Mouse (Mus musculus): ENCODE results near the gene Il22. TPM values are rescaled to one million over a fixed set of nuclear protein-coding genes. Genes with fewer than 3 reads are reported as not detected.
"Not testable (repeated sequence)": the region's sequence is repeated elsewhere in the genome, so short reads cannot be mapped to it uniquely, and the experiment has no call there.

Il22 gene
- not detected in 2 replicates for polyA plus RNA-seq (2016; fragmentation: Nextera tagmentation; extraction: Ambion mirVana)

GRCm38 (mm10) chr10:118204642-118205041 is at the start of gene Il22:
Il22 (plus strand) TSS chr10:118204942.
- WGBS, result 92% methylated on average over 4 of the region's 4 CpGs
- H3K27ac ChIP-seq, result no peak within 1 kb of the TSS
- H3K4me1 ChIP-seq, result no peaks in the 10 kb centered on the region
- H3K9me3 ChIP-seq (replicated peaks), result no peaks in the 10 kb centered on the region
- H3K27me3 ChIP-seq (ENCODE audit: low read depth, poor library complexity, severe bottlenecking), result no peaks in the 10 kb centered on the region
- DNase-seq (ENCODE audit: low spot score), result no peak
- H3K36me3 ChIP-seq, result no peaks in the 10 kb centered on the region
- H3K4me3 ChIP-seq, result no peak within 1 kb of the TSS

- Histone ChIP-seq H3K36me3 (peaks cover 82% of the 10 kb centered on the region), H3K4me1 (no peaks in the 10 kb centered on the region), H3K27me3 (ENCODE audit: low read depth, poor library complexity, severe bottlenecking) (no peaks in the 10 kb centered on the region), H3K4me3 (no peak overlapping the region), H3K27ac (no peak overlapping the region), H3K9me3 (replicated peaks) (no peaks in the 10 kb centered on the region)
- no peak for DNase-seq (ENCODE audit: low spot score)
Measured at GRCm38 (mm10) chr10:118155932-118156331, 48.8 kb upstream of the Il22 start.

- Histone ChIP-seq H3K9me3 (replicated peaks) (no peaks in the 10 kb centered on the region), H3K27me3 (ENCODE audit: low read depth, poor library complexity, severe bottlenecking) (no peaks in the 10 kb centered on the region), H3K36me3 (peaks cover 92% of the 10 kb centered on the region), H3K27ac (no peak overlapping the region), H3K4me1 (no peaks in the 10 kb centered on the region), H3K4me3 (no peak overlapping the region)
- no peak for DNase-seq (ENCODE audit: low spot score)
- WGBS, result 100% methylated on average over 2 of the region's 2 CpGs
Measured at GRCm38 (mm10) chr10:118161131-118161530, 43.6 kb upstream of the Il22 start.

GRCm38 (mm10) chr10:118169212-118169611 is 35.5 kb upstream of the Il22 start:
- no peak overlapping the region for H3K27ac ChIP-seq
- whole genome bisulfite sequencing, result 78% methylated on average over 12 of the region's 12 CpGs
- H3K27me3 ChIP-seq (ENCODE audit: low read depth, poor library complexity, severe bottlenecking), result no peaks in the 10 kb centered on the region
- H3K4me1 ChIP-seq, result no peaks in the 10 kb centered on the region
- H3K4me3 ChIP-seq, result no peak overlapping the region
- no peak for DNase-seq (ENCODE audit: low spot score)
- H3K9me3 ChIP-seq (replicated peaks), result no peaks in the 10 kb centered on the region
- H3K36me3 ChIP-seq, result peaks cover 55% of the 10 kb centered on the region

- Histone ChIP-seq H3K9me3 (replicated peaks) (no peaks in the 10 kb centered on the region), H3K27ac (no peak overlapping the region), H3K4me1 (no peaks in the 10 kb centered on the region), H3K36me3 (peaks cover 23% of the 10 kb centered on the region), H3K4me3 (no peak overlapping the region), H3K27me3 (ENCODE audit: low read depth, poor library complexity, severe bottlenecking) (no peaks in the 10 kb centered on the region)
- DNase-seq (ENCODE audit: low spot score), result no peak
- 82% methylated on average over 8 of the region's 8 CpGs for WGBS
Measured at GRCm38 (mm10) chr10:118172416-118172815, 32.3 kb upstream of the Il22 start.

- 94% methylated on average over 3 of the region's 3 CpGs for WGBS
- Histone ChIP-seq H3K36me3 (peaks cover 19% of the 10 kb centered on the region), H3K27ac (no peak overlapping the region), H3K9me3 (replicated peaks) (no peaks in the 10 kb centered on the region), H3K27me3 (ENCODE audit: low read depth, poor library complexity, severe bottlenecking) (no peaks in the 10 kb centered on the region), H3K4me3 (no peak overlapping the region), H3K4me1 (no peaks in the 10 kb centered on the region)
- no peak for DNase-seq (ENCODE audit: low spot score)
Measured at GRCm38 (mm10) chr10:118172876-118173275, 31.9 kb upstream of the Il22 start.

- H3K27ac ChIP-seq; H3K9me3 ChIP-seq (replicated peaks); H3K27me3 ChIP-seq (ENCODE audit: low read depth, poor library complexity, severe bottlenecking); DNase-seq (ENCODE audit: low spot score); H3K4me3 ChIP-seq; H3K36me3 ChIP-seq; H3K4me1 ChIP-seq: not testable (repeated sequence)
- 86% methylated on average over 4 of the region's 4 CpGs for WGBS
Measured at GRCm38 (mm10) chr10:118175542-118175941, 29.2 kb upstream of the Il22 start.

- no peak overlapping the region for H3K4me3 ChIP-seq
- no peaks in the 10 kb centered on the region for H3K9me3 ChIP-seq (replicated peaks)
- no peak for DNase-seq (ENCODE audit: low spot score)
- H3K4me1 ChIP-seq, result no peaks in the 10 kb centered on the region
- no peak overlapping the region for H3K27ac ChIP-seq
- H3K27me3 ChIP-seq (ENCODE audit: low read depth, poor library complexity, severe bottlenecking), result no peaks in the 10 kb centered on the region
- WGBS, result 91% methylated on average over 10 of the region's 10 CpGs
- H3K36me3 ChIP-seq, result no peaks in the 10 kb centered on the region
Measured at GRCm38 (mm10) chr10:118178735-118179151, 26.0 kb upstream of the Il22 start.

DNA sequence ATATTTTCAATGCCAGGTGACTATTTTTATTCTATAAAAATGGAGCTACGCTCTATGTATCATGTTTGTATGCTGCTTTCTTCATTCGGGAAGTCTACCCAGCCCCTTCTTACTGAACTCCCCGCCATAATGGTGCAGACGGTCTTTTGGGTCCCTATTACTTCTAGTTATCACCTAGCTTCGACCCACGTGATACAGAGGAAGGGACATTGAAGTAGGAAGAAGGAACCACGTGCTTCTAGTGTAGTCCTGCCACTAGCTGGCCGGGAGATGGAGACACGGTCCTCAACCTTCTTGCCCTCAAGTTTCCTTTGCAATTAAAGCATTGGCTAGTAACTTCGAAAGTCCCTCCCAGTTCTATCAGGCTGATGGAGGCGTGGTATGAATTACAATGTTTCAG is 25.5 kb upstream of the Il22 start:
- H3K27ac ChIP-seq, result no peak overlapping the region
- no peaks in the 10 kb centered on the region for H3K27me3 ChIP-seq (ENCODE audit: low read depth, poor library complexity, severe bottlenecking)
- no peak for DNase-seq (ENCODE audit: low spot score)
- no peak overlapping the region for H3K4me3 ChIP-seq
- H3K4me1 ChIP-seq, result no peaks in the 10 kb centered on the region
- no peaks in the 10 kb centered on the region for H3K9me3 ChIP-seq (replicated peaks)
- no peaks in the 10 kb centered on the region for H3K36me3 ChIP-seq
- WGBS, result 90% methylated on average over 11 of the region's 11 CpGs

DNA sequence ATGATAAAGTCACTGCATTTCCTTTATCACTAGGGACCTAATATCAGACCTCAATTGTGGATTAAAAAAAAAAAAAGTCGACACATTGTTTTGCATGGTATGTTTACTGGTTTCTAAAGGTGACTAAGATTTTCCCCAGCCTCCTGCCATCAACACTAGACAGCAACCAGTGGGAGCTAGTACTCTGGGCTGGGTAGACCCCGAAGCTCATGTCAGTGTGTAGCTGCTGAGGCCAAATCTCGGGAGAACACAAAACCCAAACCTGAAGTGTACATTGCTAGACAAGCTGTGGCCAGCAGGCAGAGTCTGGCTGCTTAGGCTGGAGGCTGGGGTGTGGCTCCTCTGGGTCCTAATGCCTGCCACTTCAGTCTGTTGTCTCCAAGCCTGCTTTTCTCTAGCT is 9.6 kb upstream of the Il22 start:
- not testable (repeated sequence) for H3K4me1 ChIP-seq; H3K27ac ChIP-seq; H3K9me3 ChIP-seq (replicated peaks); DNase-seq (ENCODE audit: low spot score); H3K36me3 ChIP-seq; H3K4me3 ChIP-seq; H3K27me3 ChIP-seq (ENCODE audit: low read depth, poor library complexity, severe bottlenecking)
- WGBS, result 47% methylated on average over 3 of the region's 3 CpGs

DNA sequence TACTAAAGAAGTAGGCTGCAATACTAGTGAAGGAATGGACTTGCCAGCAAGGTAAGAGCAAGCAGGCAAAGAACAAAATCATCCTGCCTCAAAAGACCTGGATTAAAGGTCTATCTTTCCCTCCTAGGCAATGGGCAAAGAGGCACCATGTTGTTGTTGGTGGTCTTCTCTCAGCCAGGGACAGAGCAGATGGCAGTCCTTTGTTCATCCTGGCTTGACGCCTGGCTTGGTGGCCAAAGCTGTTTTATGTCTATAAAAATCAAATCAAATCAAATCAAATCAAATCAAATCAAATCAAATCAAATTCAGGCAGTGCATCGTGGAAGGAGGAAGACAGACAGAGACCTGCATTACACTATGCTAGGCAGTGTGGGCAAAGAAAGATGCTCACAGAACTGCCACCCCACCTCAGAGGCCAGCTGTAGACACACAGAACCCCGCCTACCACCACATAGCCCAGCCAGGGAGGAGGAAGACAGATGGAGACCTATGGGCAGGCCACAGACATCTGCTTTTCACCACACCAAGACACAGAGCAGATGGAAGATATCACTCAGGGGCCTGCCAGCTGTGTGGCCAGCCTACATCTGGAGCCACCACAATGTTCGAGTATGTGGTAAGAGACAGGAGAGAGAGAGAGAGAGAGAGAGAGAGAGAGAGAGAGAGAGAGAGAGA is 11.1 kb downstream of the Il22 start:
- H3K4me1 ChIP-seq; H3K4me3 ChIP-seq; H3K27ac ChIP-seq; H3K36me3 ChIP-seq; DNase-seq (ENCODE audit: low spot score); H3K9me3 ChIP-seq (replicated peaks); H3K27me3 ChIP-seq (ENCODE audit: low read depth, poor library complexity, severe bottlenecking): not testable (repeated sequence)
- WGBS, result 87% methylated on average over 2 of the region's 4 CpGs

DNA sequence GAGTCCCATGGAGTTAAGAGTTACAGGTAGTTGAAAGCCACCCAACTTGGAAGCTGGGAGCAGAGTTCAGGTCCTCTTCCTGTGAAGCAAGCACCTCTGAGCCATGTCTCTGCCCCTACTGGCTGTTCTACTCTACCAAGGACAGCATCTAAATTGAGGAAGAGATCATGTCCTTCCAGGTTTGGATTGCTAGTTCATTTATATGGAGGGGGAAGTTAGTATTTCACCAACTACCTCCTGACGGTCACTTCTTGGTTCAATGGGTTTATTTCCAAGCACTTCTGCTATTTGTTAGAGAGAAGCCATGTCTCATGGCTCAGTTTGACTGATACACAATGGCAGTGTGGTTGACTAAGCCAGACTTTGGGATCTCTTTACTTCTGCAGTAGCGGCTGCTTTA is 22.9 kb downstream of the Il22 start:
- DNase-seq (ENCODE audit: low spot score); H3K36me3 ChIP-seq; H3K27ac ChIP-seq; H3K4me1 ChIP-seq; H3K27me3 ChIP-seq (ENCODE audit: low read depth, poor library complexity, severe bottlenecking); H3K9me3 ChIP-seq (replicated peaks); H3K4me3 ChIP-seq: not testable (repeated sequence)
- WGBS, result 100% methylated on average over 1 of the region's 2 CpGs

- no CpG with 5 or more reads among the region's 5 CpGs for whole genome bisulfite sequencing
- not testable (repeated sequence) for H3K4me3 ChIP-seq; DNase-seq (ENCODE audit: low spot score)
Measured at GRCm38 (mm10) chr10:118232607-118233006, 27.9 kb downstream of the Il22 start.

DNA sequence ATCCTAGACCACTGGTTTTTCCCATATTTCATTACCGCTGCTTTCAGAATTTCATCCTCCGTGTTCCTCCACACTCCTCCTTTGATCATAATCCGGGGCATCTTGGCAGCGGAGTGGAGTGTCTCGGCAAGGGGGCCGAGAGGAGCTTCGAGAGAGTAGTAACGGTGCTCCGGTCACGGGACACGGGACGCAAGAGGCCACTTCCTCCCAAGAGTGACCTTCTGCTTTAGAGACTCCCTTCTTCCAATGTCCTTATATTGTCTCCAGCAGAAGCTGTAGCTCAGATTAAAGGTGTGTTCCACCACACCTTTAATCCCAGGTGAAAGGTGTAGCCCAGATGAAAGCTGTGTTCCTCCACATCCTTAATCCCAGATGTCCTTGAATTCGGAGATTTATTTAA is 35.9 kb downstream of the Il22 start, which contains the start of gene Gm32717:
TSS of gene Gm32717 (minus strand) at position 101 of the 400 bp plus-strand sequence.
- not testable (repeated sequence) for H3K4me1 ChIP-seq; H3K27ac ChIP-seq; H3K9me3 ChIP-seq (replicated peaks); H3K27me3 ChIP-seq (ENCODE audit: low read depth, poor library complexity, severe bottlenecking); DNase-seq (ENCODE audit: low spot score); H3K4me3 ChIP-seq; H3K36me3 ChIP-seq
- WGBS, result no CpG with 5 or more reads among the region's 13 CpGs

More at GRCm38 (mm10) chr10:118232607-118233006, 27.9 kb downstream of the Il22 start:
- not testable (repeated sequence) for H3K27me3 ChIP-seq (ENCODE audit: low read depth, poor library complexity, severe bottlenecking); H3K9me3 ChIP-seq (replicated peaks); H3K36me3 ChIP-seq; H3K27ac ChIP-seq; H3K4me1 ChIP-seq

All from limb, embryonic 10.5 days (tissue).